Mouse (Mus musculus) MN1 (cell line): Measurements from ENCODE around the gene Fbxl12.
A peak's percentile ranks its signal among the peaks of the same experiment; 100 is the strongest.
"Not testable (repeated sequence)": the region's sequence is repeated elsewhere in the genome, so short reads cannot be mapped to it uniquely, and the experiment has no call there.

Source experiments
- DNase-seq: peaks from one replicate; pipeline ENCODE4 v3.0.0-alpha.2; 2016; ENCODE audit warnings: low spot score

The Fbxl12 gene

DNA sequence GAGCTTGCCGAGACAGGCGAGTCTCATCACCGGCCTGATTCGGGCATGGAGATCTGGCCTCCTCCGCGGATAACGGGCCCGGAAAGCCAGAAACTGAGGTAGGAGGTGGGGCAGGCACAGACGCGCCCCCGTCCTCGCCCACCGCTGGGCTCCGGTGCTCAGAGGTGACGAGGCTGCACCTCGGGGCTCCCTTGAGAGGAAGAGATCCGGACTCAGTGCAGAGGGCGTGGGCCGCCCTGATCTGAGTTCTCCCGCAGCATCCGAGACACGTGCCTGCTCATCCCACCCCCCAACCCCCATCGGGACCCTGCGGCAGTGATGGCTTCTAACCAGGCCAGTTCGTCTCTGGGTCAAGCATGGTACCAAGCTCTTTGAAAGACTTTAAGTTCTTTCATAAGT, 7.7 kb upstream of the Fbxl12 start:
- DNase-seq = peak; percentile 20

GRCm38 (mm10) chr9:20651602-20652259, 7.2 kb upstream of the Fbxl12 start, which contains the start of gene Pin1:
TSS of gene Pin1 (plus strand) at chr9:20652095.
- DNase-seq = peak; percentile 98

GRCm38 (mm10) chr9:20645121-20645520, 554 bp upstream of the Fbxl12 start:
- DNase-seq = peak; percentile 34

DNA sequence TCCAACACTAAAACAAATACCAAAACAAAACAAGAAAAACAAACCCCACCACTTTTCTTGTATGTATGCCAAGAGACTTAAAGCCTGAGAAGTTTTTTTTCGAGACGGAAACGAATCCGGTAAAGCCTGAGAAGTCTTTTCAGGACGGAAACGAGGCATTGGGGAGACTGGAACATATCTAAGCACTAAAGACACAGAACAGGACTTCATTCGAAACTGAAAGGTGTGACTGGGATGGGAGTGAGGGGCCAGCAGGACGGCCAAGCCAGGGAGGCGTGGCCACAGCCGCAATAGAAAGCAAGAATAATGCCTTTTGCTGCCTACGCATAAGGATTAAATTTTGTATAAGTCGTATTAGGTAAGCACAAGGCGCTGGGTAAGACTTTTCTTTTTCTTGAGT, 786 bp downstream of the Fbxl12 start:
- no peak for DNase-seq

- DNase-seq = peak; percentile 89
These were observed 1.6 kb downstream of the Fbxl12 start for GRCm38 (mm10) chr9:20642896-20643466.

DNA sequence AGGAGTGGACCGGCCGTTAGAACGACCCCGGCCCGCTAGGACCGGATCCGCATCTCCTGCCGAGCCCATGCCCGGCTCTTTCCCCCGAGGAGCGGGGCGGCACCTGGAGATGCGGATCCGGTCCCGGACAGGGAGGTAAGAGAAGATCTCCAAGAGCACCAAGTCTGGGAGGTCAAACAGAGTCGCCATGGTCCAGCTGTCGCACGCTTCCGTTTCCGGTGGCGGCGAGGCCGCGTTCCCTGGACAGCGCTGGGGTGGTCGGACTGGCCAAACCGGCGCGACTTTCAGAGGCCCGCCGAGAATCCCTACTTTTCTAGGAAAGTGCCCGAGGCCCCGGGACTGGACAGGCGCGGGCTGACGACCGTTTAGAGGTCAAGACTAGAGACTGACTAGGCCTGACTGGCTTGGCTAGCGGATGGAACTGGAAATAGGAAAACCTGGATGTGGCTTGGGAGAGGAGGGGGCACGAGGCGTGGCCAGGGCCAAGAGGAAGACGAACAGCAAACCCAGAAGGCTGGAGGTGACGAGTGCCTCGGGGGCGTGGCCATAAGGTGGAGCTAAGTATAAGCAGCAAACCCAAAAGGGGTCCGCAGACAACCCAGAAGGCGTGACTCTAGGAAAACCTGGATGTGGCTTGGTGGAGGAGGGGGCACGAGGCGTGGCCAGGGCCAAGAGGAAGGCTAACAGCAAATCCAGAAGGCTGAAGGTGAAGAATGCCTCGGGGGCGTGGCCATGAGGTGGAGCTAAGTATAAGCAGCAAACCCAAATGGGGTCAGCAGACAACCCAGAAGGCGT, 2.3 kb downstream of the Fbxl12 start, which contains the start of gene Ubl5:
Gene Ubl5, plus strand, starts transcription at position 778 of the 795 bp plus-strand sequence.
- peak; percentile 94 for DNase-seq

DNA sequence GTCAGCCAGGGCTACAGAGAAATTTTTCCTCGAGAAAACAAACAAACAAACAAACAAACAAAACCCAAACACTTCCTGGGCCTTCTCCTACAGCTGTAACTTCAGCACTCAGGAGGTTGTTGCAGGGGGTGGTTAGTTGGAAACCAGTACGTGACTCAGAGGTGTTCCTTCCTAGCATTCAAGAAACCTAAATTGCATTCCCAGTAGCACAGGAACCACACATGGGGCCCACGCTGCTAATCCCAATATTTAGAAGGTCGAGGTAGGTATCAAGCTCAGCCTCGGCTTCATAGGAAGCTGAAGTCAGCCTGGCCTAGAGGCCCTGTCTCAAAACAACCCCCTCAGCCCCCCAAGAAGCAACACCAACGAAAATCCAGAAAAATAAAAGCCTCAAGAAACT, 3.1 kb downstream of the Fbxl12 start:
- DNase-seq = no peak

GRCm38 (mm10) chr9:20639486-20639885, 5.1 kb downstream of the Fbxl12 start:
- DNase-seq = no peak

DNA sequence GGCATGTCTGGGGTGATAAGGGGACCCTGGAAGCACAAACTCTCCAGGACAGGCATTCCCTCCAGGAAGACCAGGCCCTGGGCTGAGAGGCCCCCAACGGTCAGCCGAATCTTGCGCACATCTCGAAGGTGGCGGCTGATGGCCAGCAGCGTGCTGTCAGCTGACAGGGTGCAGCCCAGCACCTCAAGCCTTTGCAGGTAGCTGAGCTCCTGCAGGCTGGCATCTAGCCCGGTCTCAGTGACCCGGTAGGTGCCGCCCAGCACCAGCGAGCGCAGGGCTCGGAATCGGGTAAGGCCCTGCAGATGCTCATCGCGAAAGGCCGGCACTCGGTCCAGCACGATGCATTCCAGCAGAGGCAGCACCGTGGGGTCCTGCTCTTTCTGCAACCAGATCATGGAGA, 6.0 kb downstream of the Fbxl12 start:
- DNase-seq = no peak

GRCm38 (mm10) chr9:20636790-20637189, 7.8 kb downstream of the Fbxl12 start:
- no peak for DNase-seq

GRCm38 (mm10) chr9:20636256-20636655, 8.3 kb downstream of the Fbxl12 start:
- no peak for DNase-seq

DNA sequence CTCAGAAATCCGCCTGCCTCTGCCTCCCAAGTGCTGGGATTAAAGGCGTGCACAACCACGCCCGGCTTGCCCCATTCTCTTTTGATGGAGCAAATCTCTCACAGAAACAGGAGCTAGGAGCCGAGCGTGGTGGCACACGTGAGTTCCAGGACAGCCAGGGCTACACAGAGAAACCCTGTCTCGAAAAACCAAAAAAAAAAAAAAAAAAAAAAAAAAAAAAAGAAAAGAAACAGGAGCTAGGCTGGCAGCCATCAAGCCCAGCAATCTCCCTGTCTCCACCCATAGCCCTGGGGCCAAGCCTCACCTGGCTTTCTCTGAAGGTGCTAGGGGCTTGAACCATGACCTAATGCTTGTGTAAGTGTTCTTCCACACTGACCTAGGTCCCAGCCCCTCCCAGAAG, 8.9 kb downstream of the Fbxl12 start:
- not testable (repeated sequence) for DNase-seq

GRCm38 (mm10) chr9:20631332-20631731, 13.2 kb downstream of the Fbxl12 start:
- DNase-seq = no peak

DNA sequence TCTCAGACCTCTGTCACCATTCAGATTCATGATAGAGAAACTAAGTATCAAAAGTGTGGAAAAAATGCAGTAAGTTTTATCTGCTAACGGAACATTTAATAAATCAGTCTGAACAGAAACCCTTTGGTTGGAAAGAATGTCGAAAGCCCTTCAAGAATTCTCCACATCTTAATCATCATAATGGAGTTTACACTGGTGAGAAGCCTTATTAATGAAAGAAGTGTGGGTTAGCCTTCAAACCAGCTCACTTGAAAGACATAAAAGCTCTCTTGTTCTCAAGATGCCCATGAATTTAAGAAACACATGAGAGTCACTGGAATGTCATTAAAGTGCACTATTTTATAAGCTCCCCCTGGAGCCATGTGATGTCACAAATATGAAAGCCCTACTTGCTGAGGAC, 27.9 kb downstream of the Fbxl12 start:
- DNase-seq = no peak

DNA sequence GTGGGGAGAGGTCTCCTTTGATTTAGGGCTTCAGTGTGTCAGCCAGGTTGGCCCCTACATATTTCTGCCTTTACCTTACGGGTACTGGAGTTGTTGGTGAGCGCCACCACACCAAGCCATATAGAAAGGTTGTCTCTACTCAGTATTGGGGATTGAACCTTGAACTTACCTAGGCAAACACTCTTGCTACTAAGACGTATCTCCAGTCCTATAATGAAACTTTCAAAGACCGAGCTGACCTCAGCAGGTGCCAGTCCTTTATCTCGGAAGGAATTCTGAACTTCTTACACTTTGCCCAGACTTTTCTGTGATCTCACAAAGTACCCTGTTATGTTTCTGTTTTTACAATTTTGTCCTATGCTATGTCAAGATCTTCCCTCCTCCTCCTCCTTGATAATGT, 32.6 kb downstream of the Fbxl12 start:
- DNase-seq = no peak

GRCm38 (mm10) chr9:20609831-20610464, 34.6 kb downstream of the Fbxl12 start:
- DNase-seq = no peak

GRCm38 (mm10) chr9:20607100-20607974, 37.2 kb downstream of the Fbxl12 start:
- DNase-seq = peak; percentile 89

DNA sequence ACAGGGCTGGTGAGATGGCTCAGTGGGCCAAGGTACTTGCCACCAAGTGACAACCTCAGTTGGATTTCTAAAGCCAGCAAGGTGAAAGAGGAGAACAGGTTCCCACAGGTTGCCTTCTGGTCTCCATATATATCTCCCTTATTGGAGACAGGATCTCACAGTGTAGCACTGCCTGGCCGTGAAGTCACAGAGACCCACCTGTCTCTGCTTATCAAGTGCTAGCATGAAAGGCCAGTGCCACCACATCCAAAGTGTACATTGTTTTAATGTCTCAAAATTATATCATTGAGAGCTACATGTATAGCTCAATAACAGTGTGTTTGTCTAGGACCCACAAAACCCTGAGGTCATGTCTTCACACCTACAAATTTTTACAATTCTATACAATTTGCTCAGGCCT, 38.3 kb downstream of the Fbxl12 start:
- peak; percentile 7 for DNase-seq

- no peak for DNase-seq
These were observed 43.3 kb downstream of the Fbxl12 start for GRCm38 (mm10) chr9:20601270-20601669.

DNA sequence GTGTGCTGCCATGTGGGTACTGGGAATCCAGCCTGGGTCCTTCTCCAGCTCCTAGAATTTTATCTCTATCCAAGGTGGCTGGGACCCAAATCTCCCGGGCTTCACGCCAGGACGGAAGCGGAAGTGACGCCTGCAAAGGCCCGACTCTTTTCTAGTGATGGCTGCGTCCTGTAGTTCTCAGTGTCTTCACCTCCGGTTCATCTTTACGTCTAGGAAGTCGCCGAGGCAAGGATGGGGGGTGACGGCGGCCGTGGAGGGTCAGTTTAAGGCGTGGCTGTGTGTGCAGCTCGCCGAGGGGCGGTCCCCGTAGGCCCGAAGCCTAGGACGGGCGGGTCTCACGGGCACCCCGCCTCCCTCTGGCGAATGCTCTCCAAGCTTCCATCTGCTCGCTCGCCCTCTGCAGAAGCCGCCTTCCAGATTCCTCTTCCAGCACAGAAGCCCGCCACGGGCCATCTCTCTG, 63.4 kb downstream of the Fbxl12 start, which contains the start of gene Zfp846:
Gene Zfp846, plus strand, starts transcription at position 117 of the 460 bp plus-strand sequence.
- peak; percentile 92 for DNase-seq

GRCm38 (mm10) chr9:20576591-20576990, 68.0 kb downstream of the Fbxl12 start:
- DNase-seq = no peak
